Mouse (Mus musculus): ENCODE measurements around the gene Etl4.

The Etl4 gene

GRCm38 (mm10) chr2:19909171-19909899 is at the start of gene Etl4:
TSS of gene Etl4 (plus strand) at chr2:19909780.
- DNase-seq, result peak; percentile 21 to 27

DNA sequence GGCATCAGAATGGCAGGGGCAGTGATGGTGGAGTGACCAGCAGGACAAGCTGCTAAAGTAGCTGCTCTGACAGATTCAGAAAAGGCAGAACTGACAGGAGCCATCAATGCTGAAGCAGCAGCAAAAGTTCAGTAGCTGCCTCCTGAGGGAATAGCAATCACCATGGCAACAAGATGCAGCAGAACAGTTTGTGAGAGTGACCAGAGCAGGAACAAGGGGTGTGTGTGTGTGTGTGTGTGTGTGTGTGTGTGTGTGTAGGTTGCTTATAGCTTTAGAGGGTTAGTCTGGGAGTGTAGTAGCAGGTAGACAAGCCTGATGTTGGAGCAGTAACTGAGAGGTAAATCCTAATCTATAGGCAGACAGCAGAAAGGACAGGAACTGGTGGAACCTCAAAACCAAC is 40.4 kb upstream of the Etl4 start:
- no peak for DNase-seq

DNA sequence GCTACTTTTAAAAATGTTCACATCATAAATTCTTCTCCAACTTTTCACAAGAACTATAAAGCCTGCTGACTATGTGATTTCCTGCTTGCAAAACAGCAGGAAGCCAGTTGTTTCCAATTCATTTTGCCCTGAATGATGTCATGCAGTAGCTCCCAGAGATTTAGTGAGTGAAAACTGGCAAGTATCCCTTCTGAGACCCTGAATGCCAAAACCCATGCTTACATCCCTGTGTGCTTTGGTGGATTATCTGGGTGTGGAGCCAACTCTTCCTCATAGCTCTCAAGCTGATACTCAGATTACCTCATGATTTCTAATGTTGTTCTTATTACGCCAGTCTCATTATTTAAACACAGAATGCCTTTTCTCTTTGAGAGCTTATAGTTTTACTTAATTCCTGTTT is 37.7 kb upstream of the Etl4 start:
- no peak for DNase-seq

- no peak for DNase-seq
Observed at GRCm38 (mm10) chr2:19890875-19891274, 18.7 kb upstream of the Etl4 start.

GRCm38 (mm10) chr2:19909900-19910780 is 560 bp downstream of the Etl4 start:
- DNase-seq, result no peak

GRCm38 (mm10) chr2:19910781-19911175 is 1.2 kb downstream of the Etl4 start:
- DNase-seq, result no peak

DNA sequence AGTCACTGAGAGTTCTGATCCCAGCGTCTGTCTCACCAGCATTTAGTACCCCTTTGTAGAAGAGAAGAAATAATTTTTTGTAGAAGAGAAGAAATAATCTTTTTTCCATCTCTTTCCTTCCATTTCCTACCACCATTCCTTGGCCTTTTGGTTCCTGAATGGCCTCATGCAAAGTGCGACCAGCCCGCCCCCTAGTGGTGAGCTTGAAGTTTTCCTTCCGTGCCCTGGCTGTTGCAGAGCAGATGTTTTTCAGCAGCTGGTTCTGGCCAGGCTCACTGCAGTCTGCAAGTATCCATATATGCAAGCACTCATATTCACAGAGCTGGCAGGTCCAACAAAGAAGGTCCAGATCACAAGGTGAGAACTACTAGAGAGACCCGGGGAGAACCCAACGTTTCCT is 9.6 kb downstream of the Etl4 start:
- DNase-seq, result peak in 1 of 2 experiments; percentile 11

GRCm38 (mm10) chr2:19930009-19930408 is 20.4 kb downstream of the Etl4 start:
- DNase-seq, result no peak

DNA sequence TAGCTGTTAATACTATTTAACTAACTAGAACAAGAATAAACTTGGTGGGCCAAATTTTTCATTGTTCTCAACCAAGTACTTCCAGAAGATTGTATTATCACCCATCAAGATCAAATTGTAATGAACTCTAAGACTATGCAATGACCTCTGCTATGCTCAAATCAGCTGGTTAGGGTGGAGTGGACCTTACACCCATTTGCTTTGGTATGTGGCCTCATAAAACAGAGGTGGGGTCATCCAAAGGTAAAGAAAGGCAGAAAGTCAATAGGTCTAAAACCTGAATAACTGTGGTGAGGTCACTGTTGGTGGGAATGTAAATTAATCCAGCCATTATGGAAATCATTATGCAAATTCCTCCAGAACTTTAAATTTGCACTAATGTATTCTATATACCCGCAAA is 24.3 kb downstream of the Etl4 start:
- no peak for DNase-seq

DNA sequence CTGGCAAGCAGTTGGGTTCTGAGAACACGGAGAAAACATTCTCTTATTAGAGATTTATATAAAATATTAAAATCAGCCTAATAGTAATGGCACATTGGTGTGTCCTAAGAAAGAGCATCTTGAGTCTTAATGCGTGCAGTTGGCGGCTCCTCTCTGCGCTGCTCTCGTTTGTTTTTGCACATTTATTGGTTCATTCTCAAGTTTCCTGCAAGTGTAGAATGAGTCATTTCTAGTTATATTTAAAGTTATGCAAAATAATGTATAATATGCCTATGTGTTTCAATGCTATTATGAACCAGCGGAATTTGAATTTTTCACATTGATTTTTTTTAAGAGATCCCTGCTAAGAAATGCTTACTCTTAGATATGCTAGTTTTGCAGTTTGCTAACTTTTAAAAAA is 35.6 kb downstream of the Etl4 start:
- no peak for DNase-seq

GRCm38 (mm10) chr2:19953028-19953427 is 43.4 kb downstream of the Etl4 start:
- no peak for DNase-seq

GRCm38 (mm10) chr2:19966445-19966844 is 56.9 kb downstream of the Etl4 start:
- no peak for DNase-seq

GRCm38 (mm10) chr2:20037671-20038070 is 128.1 kb downstream of the Etl4 start:
- DNase-seq, result no peak

GRCm38 (mm10) chr2:20072377-20072776 is 162.8 kb downstream of the Etl4 start:
- DNase-seq, result no peak

GRCm38 (mm10) chr2:20076118-20076796 is 166.7 kb downstream of the Etl4 start:
- no peak for DNase-seq

DNA sequence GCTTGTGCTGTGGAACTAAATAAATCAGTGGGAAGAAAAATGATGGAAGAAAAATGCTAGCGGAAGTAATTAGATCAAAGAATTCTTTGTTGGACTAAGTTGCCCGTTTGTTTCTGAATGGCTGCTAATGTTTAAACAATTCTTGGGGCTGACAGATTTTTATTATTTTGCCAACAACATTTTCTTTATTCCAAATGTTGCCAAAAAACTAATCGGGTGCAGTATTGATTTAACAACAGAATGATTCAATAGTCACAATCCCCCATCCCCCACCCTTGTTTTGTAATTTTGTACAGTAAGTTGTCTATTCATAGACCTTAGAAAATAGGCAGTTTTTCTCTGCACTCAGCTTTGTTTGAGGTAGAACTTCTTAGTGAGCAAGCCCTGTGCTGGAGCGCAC is 175.2 kb downstream of the Etl4 start:
- no peak for DNase-seq

- DNase-seq, result no peak
Observed at GRCm38 (mm10) chr2:20105456-20105855, 195.9 kb downstream of the Etl4 start.

DNA sequence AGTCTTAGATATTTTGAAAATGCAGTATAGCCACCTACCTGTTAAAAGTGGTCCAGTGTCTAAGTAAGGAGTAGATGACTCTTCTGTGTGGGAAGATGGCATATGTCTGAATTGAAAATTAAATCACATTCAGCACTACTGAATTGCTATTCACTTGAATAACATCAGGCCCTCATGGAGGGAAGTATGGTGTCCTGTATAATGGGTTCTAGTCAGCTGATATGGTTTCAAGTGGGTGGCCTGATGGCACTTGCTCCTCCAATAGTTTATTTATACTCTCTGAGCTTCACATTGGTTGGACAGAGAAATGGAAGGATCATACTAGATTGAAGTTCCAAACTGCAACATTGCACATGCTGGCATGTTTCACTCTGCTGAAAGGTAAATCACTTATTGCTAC is 202.1 kb downstream of the Etl4 start:
- no peak for DNase-seq

- DNase-seq, result no peak
Observed at GRCm38 (mm10) chr2:20125914-20126313, 216.3 kb downstream of the Etl4 start.

GRCm38 (mm10) chr2:20131792-20132191 is 222.2 kb downstream of the Etl4 start:
- no peak for DNase-seq

DNA sequence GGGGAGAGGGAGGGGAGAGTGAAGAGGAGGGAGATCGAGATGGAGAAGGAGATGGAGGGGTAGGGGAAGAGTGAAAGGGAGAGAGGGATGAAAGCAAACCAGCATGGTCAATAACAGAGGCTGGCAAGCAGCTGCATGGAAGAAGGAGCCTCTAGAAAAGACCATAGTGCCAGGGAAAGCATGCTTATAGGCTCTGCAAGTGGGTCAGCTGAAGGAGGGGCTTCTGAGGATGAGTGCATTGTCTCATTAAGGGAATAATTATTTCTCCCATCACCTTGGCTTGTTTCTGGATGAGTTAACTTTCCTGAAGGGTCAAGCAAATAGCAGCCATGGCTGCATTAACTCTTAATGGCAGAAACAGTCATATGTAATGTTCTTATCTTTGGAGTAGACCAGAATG is 228.8 kb downstream of the Etl4 start:
- DNase-seq, result no peak

- DNase-seq, result no peak
Observed at GRCm38 (mm10) chr2:20145368-20145767, 235.8 kb downstream of the Etl4 start.

DNA sequence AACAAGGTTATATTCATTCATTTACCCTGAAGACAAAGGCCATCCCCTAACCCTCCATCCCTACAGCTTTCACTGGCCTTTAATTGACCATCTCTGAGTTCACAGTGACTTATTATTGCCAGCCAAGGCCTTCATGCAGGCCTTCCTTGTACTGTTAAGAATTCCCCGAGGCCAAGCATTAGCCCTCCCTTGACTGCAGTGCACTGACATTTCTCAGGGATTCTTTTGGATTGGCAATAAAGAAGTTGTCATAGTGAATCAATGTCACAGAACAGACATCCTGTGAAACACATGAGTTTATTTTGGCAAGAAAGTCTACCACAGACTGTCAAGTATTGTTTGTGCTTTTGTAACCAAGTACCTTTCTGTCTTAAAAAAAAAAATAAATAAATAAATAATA is 257.5 kb downstream of the Etl4 start:
- no peak for DNase-seq

- DNase-seq, result peak; percentile 11
Observed at GRCm38 (mm10) chr2:20167566-20167965, 258.0 kb downstream of the Etl4 start.
